Mouse (Mus musculus) lung, adult 2 months (tissue): Measurements from ENCODE around the gene Olfr826.
"Not testable (repeated sequence)": the region's sequence is repeated elsewhere in the genome, so short reads cannot be mapped to it uniquely, and the experiment has no call there.

Source experiments
- CTCF ChIP-seq: fragments of 200-500 bp; IDR thresholded peaks from 2 replicates; pipeline ENCODE4 v1.5.1; 2011; ENCODE audit warnings: mild to moderate bottlenecking, low read length, control low read depth; ENCODE audit not compliant: insufficient read depth
- POLR2A ChIP-seq: fragments of 200-500 bp; IDR thresholded peaks from 2 replicates; pipeline ENCODE4 v1.6.1; 2011; ENCODE audit warnings: low read depth, mild to moderate bottlenecking, control low read depth, low read length, borderline replicate concordance; ENCODE audit errors: extremely low read depth

GRCm38 (mm10) chr10:130142481-130142880 lies 41.5 kb downstream of the Olfr826 start:
- TF ChIP-seq CTCF, POLR2A: not testable (repeated sequence)
